Mouse (Mus musculus): ENCODE measurements around the gene Oasl2. TPM values are rescaled to one million over a fixed set of nuclear protein-coding genes. Genes with fewer than 3 reads are reported as not detected.
"Not testable (repeated sequence)": the region's sequence is repeated elsewhere in the genome, so short reads cannot be mapped to it uniquely, and the experiment has no call there.

The Oasl2 gene
- polyA plus RNA-seq (2016; fragmentation: Nextera tagmentation; extraction: Ambion mirVana) = 0.54 and 0.88 TPM in 2 replicates

GRCm38 (mm10) chr5:114896688-114897373 lies at the start of gene Oasl2:
Oasl2 (plus strand) TSS chr5:114896936.
- 66% methylated on average over 13 of the region's 13 CpGs for WGBS
- Histone ChIP-seq H3K4me1 (peaks cover 11% of the 10 kb centered on the region), H3K27me3 (ENCODE audit: low read depth, poor library complexity, severe bottlenecking) (no peaks in the 10 kb centered on the region), H3K27ac (replicated peaks) (peak within 1 kb of the TSS; percentile 42; the same call in 1 of the 2 replicates), H3K36me3 (no peaks in the 10 kb centered on the region), H3K4me3 (0 out of 2 replicates have a peak within 1 kb of the TSS, but pooled peaks have one; percentile 1), H3K9me3 (replicated peaks) (no peaks in the 10 kb centered on the region)
- no peak for DNase-seq (ENCODE audit: low spot score)

- Histone ChIP-seq H3K4me3 (no peak overlapping the region), H3K27me3 (ENCODE audit: low read depth, poor library complexity, severe bottlenecking) (no peaks in the 10 kb centered on the region), H3K4me1 (no peaks in the 10 kb centered on the region), H3K36me3 (no peaks in the 10 kb centered on the region), H3K27ac (replicated peaks) (no peak overlapping the region), H3K9me3 (replicated peaks) (no peaks in the 10 kb centered on the region)
- DNase-seq (ENCODE audit: low spot score) = no peak
- WGBS = 87% methylated on average over 20 of the region's 20 CpGs
Measured at GRCm38 (mm10) chr5:114851565-114852236, 45.0 kb upstream of the Oasl2 start.

- WGBS = 82% methylated on average over 3 of the region's 5 CpGs
- H3K4me1 ChIP-seq; H3K9me3 ChIP-seq (replicated peaks); DNase-seq (ENCODE audit: low spot score); H3K36me3 ChIP-seq; H3K27ac ChIP-seq (replicated peaks); H3K27me3 ChIP-seq (ENCODE audit: low read depth, poor library complexity, severe bottlenecking); H3K4me3 ChIP-seq: not testable (repeated sequence)
Measured at GRCm38 (mm10) chr5:114853364-114853763, 43.4 kb upstream of the Oasl2 start, which contains the start of gene 4930519G04Rik. 4930519G04Rik (plus strand) TSS chr5:114853664.

DNA sequence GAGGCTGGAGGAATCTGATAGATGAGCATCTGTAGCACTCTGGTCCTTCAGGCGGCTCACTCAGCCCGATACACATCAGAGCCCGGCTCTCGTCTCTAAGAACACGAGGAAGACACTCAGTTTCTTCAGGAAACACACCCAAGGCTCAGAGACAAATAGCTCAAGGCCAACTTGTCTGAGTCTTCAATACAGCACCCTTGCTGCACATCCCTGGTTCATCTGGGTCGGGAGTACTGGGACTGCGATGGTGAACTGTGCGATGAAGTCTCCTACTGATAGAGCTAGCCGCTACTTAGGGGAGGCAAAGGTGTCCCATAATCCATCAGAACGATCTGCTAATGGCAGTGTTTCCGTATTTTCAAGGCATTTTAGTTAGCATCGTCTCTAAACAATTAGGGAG lies 38.2 kb upstream of the Oasl2 start, which contains the start of gene Gm9936:
Gene Gm9936 (minus strand): TSS at position 101 of the 400 bp plus-strand sequence.
- Histone ChIP-seq H3K27me3 (ENCODE audit: low read depth, poor library complexity, severe bottlenecking) (peaks cover 11% of the 10 kb centered on the region), H3K9me3 (replicated peaks) (no peaks in the 10 kb centered on the region), H3K27ac (replicated peaks) (peak within 1 kb of the TSS; percentile 55), H3K36me3 (no peaks in the 10 kb centered on the region), H3K4me1 (peaks cover 16% of the 10 kb centered on the region), H3K4me3 (peak within 1 kb of the TSS; percentile 54)
- 86% methylated on average over 12 of the region's 12 CpGs for WGBS
- no peak for DNase-seq (ENCODE audit: low spot score)

- no peaks in the 10 kb centered on the region for H3K9me3 ChIP-seq (replicated peaks)
- H3K27ac ChIP-seq (replicated peaks) = peak overlapping the region; percentile 55
- H3K27me3 ChIP-seq (ENCODE audit: low read depth, poor library complexity, severe bottlenecking) = peaks cover 11% of the 10 kb centered on the region
- peaks cover 16% of the 10 kb centered on the region for H3K4me1 ChIP-seq
- H3K4me3 ChIP-seq = peak overlapping the region; percentile 54
- DNase-seq (ENCODE audit: low spot score) = peak; percentile 84
- H3K36me3 ChIP-seq = no peaks in the 10 kb centered on the region
- WGBS = 7% methylated on average over 18 of the region's 18 CpGs
Measured at GRCm38 (mm10) chr5:114859253-114859652, 37.5 kb upstream of the Oasl2 start.

DNA sequence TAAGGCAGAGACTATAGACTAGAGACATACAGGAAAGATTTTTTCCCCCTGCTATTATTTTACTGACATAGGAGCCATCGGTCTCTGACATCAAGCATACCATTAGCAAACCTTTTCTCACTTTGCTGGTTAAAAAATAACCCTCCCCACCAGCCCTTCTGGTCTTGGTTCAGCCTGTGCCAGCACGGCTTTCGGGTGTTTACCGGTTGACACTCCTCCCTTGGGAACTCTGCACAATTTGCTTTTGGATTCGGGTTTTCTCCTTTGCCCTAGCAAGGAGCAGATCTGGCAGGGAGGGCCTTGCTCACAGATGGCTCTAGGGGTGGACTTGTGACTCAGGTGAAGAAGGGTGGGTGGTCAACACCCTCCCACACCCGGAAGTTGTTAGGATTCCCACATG lies 35.0 kb upstream of the Oasl2 start:
- Histone ChIP-seq H3K27ac (replicated peaks) (no peak overlapping the region), H3K27me3 (ENCODE audit: low read depth, poor library complexity, severe bottlenecking) (peaks cover 11% of the 10 kb centered on the region), H3K9me3 (replicated peaks) (no peaks in the 10 kb centered on the region), H3K36me3 (no peaks in the 10 kb centered on the region), H3K4me3 (no peak overlapping the region), H3K4me1 (peaks cover 16% of the 10 kb centered on the region)
- no peak for DNase-seq (ENCODE audit: low spot score)
- WGBS = 79% methylated on average over 6 of the region's 6 CpGs

GRCm38 (mm10) chr5:114864813-114865212 lies 31.9 kb upstream of the Oasl2 start:
- Histone ChIP-seq H3K36me3 (no peaks in the 10 kb centered on the region), H3K4me3 (no peak overlapping the region), H3K9me3 (replicated peaks) (peaks cover 15% of the 10 kb centered on the region), H3K4me1 (peaks cover 12% of the 10 kb centered on the region), H3K27me3 (ENCODE audit: low read depth, poor library complexity, severe bottlenecking) (no peaks in the 10 kb centered on the region), H3K27ac (replicated peaks) (no peak overlapping the region)
- no peak for DNase-seq (ENCODE audit: low spot score)
- WGBS = 83% methylated on average over 7 of the region's 7 CpGs

- WGBS = 92% methylated on average over 12 of the region's 12 CpGs
- no peak for DNase-seq (ENCODE audit: low spot score)
Measured at GRCm38 (mm10) chr5:114865279-114865678, 31.5 kb upstream of the Oasl2 start.

GRCm38 (mm10) chr5:114875858-114876257 lies 20.9 kb upstream of the Oasl2 start:
- H3K4me1 ChIP-seq = peaks cover 30% of the 10 kb centered on the region
- H3K36me3 ChIP-seq = no peaks in the 10 kb centered on the region
- H3K4me3 ChIP-seq = no peak overlapping the region
- no peak for DNase-seq (ENCODE audit: low spot score)
- WGBS = 52% methylated on average over 6 of the region's 6 CpGs
- H3K9me3 ChIP-seq (replicated peaks) = no peaks in the 10 kb centered on the region
- no peak overlapping the region for H3K27ac ChIP-seq (replicated peaks)
- H3K27me3 ChIP-seq (ENCODE audit: low read depth, poor library complexity, severe bottlenecking) = no peaks in the 10 kb centered on the region

More at GRCm38 (mm10) chr5:114865279-114865678, 31.5 kb upstream of the Oasl2 start:
- Histone ChIP-seq H3K36me3 (no peaks in the 10 kb centered on the region), H3K9me3 (replicated peaks) (peaks cover 15% of the 10 kb centered on the region), H3K4me3 (no peak overlapping the region), H3K4me1 (peaks cover 12% of the 10 kb centered on the region), H3K27me3 (ENCODE audit: low read depth, poor library complexity, severe bottlenecking) (no peaks in the 10 kb centered on the region), H3K27ac (replicated peaks) (no peak overlapping the region)

DNA sequence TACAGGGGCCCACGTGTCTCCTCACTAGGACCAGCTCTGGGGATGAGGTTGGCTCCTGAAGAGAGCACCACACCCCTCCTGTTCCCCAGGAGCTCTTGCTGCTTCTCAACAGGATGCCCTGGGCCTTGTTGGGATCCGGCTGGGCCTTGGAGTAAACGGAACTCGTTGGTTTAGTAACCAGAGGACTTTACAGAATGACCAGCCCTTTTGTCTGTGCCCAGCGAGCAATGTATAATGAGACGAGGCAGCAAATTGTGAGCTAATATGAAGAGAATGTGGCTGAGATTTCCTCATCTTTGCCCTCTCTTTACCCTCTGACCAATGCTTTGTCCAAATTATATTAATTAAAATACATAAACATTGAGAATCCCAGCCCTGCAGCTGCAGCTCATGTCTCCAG lies 20.4 kb upstream of the Oasl2 start:
- Histone ChIP-seq H3K9me3 (replicated peaks) (no peaks in the 10 kb centered on the region), H3K36me3 (no peaks in the 10 kb centered on the region), H3K27ac (replicated peaks) (no peak overlapping the region; the same call in 1 of the 2 replicates), H3K27me3 (ENCODE audit: low read depth, poor library complexity, severe bottlenecking) (no peaks in the 10 kb centered on the region), H3K4me1 (peaks cover 30% of the 10 kb centered on the region), H3K4me3 (no peak overlapping the region)
- DNase-seq (ENCODE audit: low spot score) = no peak
- WGBS = 27% methylated on average over 6 of the region's 6 CpGs

GRCm38 (mm10) chr5:114877487-114877886 lies 19.2 kb upstream of the Oasl2 start:
- Histone ChIP-seq H3K4me3 (no peak overlapping the region), H3K27ac (replicated peaks) (no peak overlapping the region), H3K27me3 (ENCODE audit: low read depth, poor library complexity, severe bottlenecking) (no peaks in the 10 kb centered on the region), H3K9me3 (replicated peaks) (no peaks in the 10 kb centered on the region), H3K4me1 (peaks cover 30% of the 10 kb centered on the region), H3K36me3 (no peaks in the 10 kb centered on the region)
- DNase-seq (ENCODE audit: low spot score) = no peak
- WGBS = 74% methylated on average over 7 of the region's 7 CpGs

- Histone ChIP-seq H3K4me3 (no peak overlapping the region), H3K36me3 (no peaks in the 10 kb centered on the region), H3K9me3 (replicated peaks) (no peaks in the 10 kb centered on the region), H3K4me1 (peaks cover 30% of the 10 kb centered on the region), H3K27me3 (ENCODE audit: low read depth, poor library complexity, severe bottlenecking) (no peaks in the 10 kb centered on the region), H3K27ac (replicated peaks) (no peak overlapping the region)
- no peak for DNase-seq (ENCODE audit: low spot score)
- 83% methylated on average over 13 of the region's 13 CpGs for WGBS
Measured at GRCm38 (mm10) chr5:114879399-114879798, 17.3 kb upstream of the Oasl2 start.

- H3K4me1 ChIP-seq = peaks cover 14% of the 10 kb centered on the region
- H3K9me3 ChIP-seq (replicated peaks); H3K27ac ChIP-seq (replicated peaks); H3K27me3 ChIP-seq (ENCODE audit: low read depth, poor library complexity, severe bottlenecking); DNase-seq (ENCODE audit: low spot score); H3K4me3 ChIP-seq; H3K36me3 ChIP-seq: not testable (repeated sequence)
- WGBS = 84% methylated on average over 6 of the region's 7 CpGs
Measured at GRCm38 (mm10) chr5:114882319-114882718, 14.4 kb upstream of the Oasl2 start.

Measured in midbrain, embryonic 10.5 days (tissue).